Mouse (Mus musculus) CH12.LX (cell line): ENCODE data around the gene Tnfsf12. TPM values are rescaled to one million over a fixed set of nuclear protein-coding genes. Genes with fewer than 3 reads are reported as not detected.

Experiments used
- DNase-seq: peaks from one replicate; pipeline ENCODE4 v3.0.0-alpha.2; 2013; ENCODE audit errors: extremely low read depth
- H3K27ac ChIP-seq: 2 replicates; pipeline ENCODE4 v1.5.1; 2012; ENCODE audit warnings: low read depth, mild to moderate bottlenecking, control low read depth, moderate library complexity; ENCODE audit not compliant: insufficient read depth
- H3K27me3 ChIP-seq: replicated peaks from 2 replicates; pipeline ENCODE3; 2012; ENCODE audit warnings: inconsistent platforms
- H3K36me3 ChIP-seq, 2 experiments: replicated peaks in 1 of 2; 2 replicates each; pipeline versions ENCODE3 to v1.6.1; 2012; ENCODE audit warnings: inconsistent platforms in 1 of 2, low read length in 1 of 2, mild to moderate bottlenecking in 1 of 2, mixed read lengths in 1 of 2, moderate library complexity in 1 of 2; ENCODE audit not compliant: control insufficient read depth in 1 of 2, insufficient read depth in 1 of 2
- H3K4me1 ChIP-seq, 2 experiments: 2 replicates each; pipeline ENCODE4 v1.6.1; 2012; ENCODE audit warnings: inconsistent platforms in 1 of 2, moderate library complexity in 1 of 2; ENCODE audit not compliant: insufficient read depth in 2 of 2, control insufficient read depth in 1 of 2
- H3K4me2 ChIP-seq: 2 replicates; pipeline ENCODE4 v1.6.1; 2012; ENCODE audit warnings: low read depth, mild to moderate bottlenecking, control low read depth; ENCODE audit not compliant: poor library complexity, insufficient read depth, severe bottlenecking
- H3K4me3 ChIP-seq, 3 experiments: fragments of 150-350 bp in 1 of 3; sonication (generic) in 1 of 3; replicated peaks in 1 of 3; 2 replicates each; pipeline versions ENCODE3 to v1.5.1; 2011 to 2012; ENCODE audit warnings: low read depth in 2 of 3, low read length in 2 of 3, mild to moderate bottlenecking in 2 of 3, moderate library complexity in 2 of 3, control low read depth in 1 of 3, improper control_type of control experiment in 1 of 3, inconsistent platforms in 1 of 3, mixed read lengths in 1 of 3; ENCODE audit not compliant: poor library complexity in 1 of 3
- H3K79me2 ChIP-seq: replicated peaks from 2 replicates; pipeline ENCODE4 v1.6.1; 2012; ENCODE audit warnings: mild to moderate bottlenecking, moderate library complexity; ENCODE audit not compliant: control insufficient read depth, poor library complexity, insufficient read depth, severe bottlenecking; ENCODE audit errors: extremely low read depth
- H3K9ac ChIP-seq: 2 replicates; pipeline ENCODE4 v1.6.1; 2012; ENCODE audit warnings: low read depth, mild to moderate bottlenecking, control low read depth, moderate library complexity; ENCODE audit not compliant: insufficient read depth
- H3K9me3 ChIP-seq: replicated peaks from 2 replicates; pipeline ENCODE3; 2012; ENCODE audit warnings: low read length, inconsistent platforms, mixed read lengths
- CHD1 ChIP-seq: IDR thresholded peaks from 2 replicates; pipeline ENCODE4 v1.6.1; 2012; ENCODE audit warnings: low read depth, low read length, improper control_type of control experiment, inconsistent platforms
- CHD2 ChIP-seq: IDR thresholded peaks from 2 replicates; pipeline ENCODE4 v1.6.1; 2011; ENCODE audit warnings: low read length, improper control_type of control experiment
- CTCF ChIP-seq, 2 experiments: IDR thresholded peaks in 1 of 2; conservative IDR thresholded peaks in 1 of 2; 2 replicates each; pipeline ENCODE4 v1.5.1; 2011 to 2012; ENCODE audit warnings: low read depth in 2 of 2, low read length in 2 of 2, improper control_type of control experiment in 1 of 2, inconsistent platforms in 1 of 2, mild to moderate bottlenecking in 1 of 2, moderate library complexity in 1 of 2
- ELF1 ChIP-seq: IDR thresholded peaks from 2 replicates; pipeline ENCODE4 v1.6.1; 2014; ENCODE audit warnings: low read depth, mild to moderate bottlenecking, inconsistent platforms, low read length, improper control_type of control experiment
- HCFC1 ChIP-seq: IDR thresholded peaks from 2 replicates; pipeline ENCODE4 v1.6.1; 2012; ENCODE audit warnings: low read depth, mild to moderate bottlenecking, inconsistent platforms, low read length, improper control_type of control experiment
- JUN ChIP-seq: IDR thresholded peaks from 2 replicates; pipeline ENCODE4 v1.6.1; 2011; ENCODE audit warnings: low read depth, mild to moderate bottlenecking, low read length, improper control_type of control experiment, moderate library complexity; ENCODE audit not compliant: insufficient read depth
- MAX ChIP-seq: IDR thresholded peaks from 2 replicates; pipeline ENCODE4 v1.6.1; 2011; ENCODE audit warnings: low read length, improper control_type of control experiment
- MEF2A ChIP-seq: IDR thresholded peaks from 2 replicates; pipeline ENCODE4 v1.6.1; 2014; ENCODE audit warnings: low read depth, mild to moderate bottlenecking, inconsistent platforms, low read length, improper control_type of control experiment, borderline replicate concordance
- MXI1 ChIP-seq: IDR thresholded peaks from 2 replicates; pipeline ENCODE4 v1.6.1; 2011; ENCODE audit warnings: mild to moderate bottlenecking, low read depth, low read length, improper control_type of control experiment
- NRF1 ChIP-seq: IDR thresholded peaks from 2 replicates; pipeline ENCODE4 v1.6.1; 2014; ENCODE audit warnings: low read depth, mild to moderate bottlenecking, inconsistent platforms, low read length, improper control_type of control experiment, moderate library complexity
- PAX5 ChIP-seq: IDR thresholded peaks from 2 replicates; pipeline ENCODE4 v1.6.1; 2012; ENCODE audit warnings: low read length, inconsistent platforms, mixed read lengths
- POLR2A ChIP-seq: IDR thresholded peaks from 2 replicates; pipeline ENCODE4 v1.6.1; 2011; ENCODE audit warnings: low read depth, mild to moderate bottlenecking, improper control_type of control experiment, low read length
- RAD21 ChIP-seq: IDR thresholded peaks from 2 replicates; pipeline ENCODE4 v1.6.1; 2011; ENCODE audit warnings: low read depth, mild to moderate bottlenecking, low read length, improper control_type of control experiment, moderate library complexity
- TBP ChIP-seq: conservative IDR thresholded peaks from 2 replicates; pipeline ENCODE4 v1.6.1; 2011; ENCODE audit warnings: low read depth, low read length, improper control_type of control experiment
- TCF12 ChIP-seq: IDR thresholded peaks from 2 replicates; pipeline ENCODE4 v1.6.1; 2014; ENCODE audit warnings: low read depth, mild to moderate bottlenecking, inconsistent platforms, low read length, improper control_type of control experiment
- UBTF ChIP-seq: IDR thresholded peaks from 2 replicates; pipeline ENCODE4 v1.6.1; 2012; ENCODE audit warnings: low read depth, mild to moderate bottlenecking, inconsistent platforms, low read length, improper control_type of control experiment, moderate library complexity
- ZC3H11A ChIP-seq: IDR thresholded peaks from 2 replicates; pipeline ENCODE4 v1.6.1; 2012; ENCODE audit warnings: low read depth, mild to moderate bottlenecking, inconsistent platforms, low read length, improper control_type of control experiment
- ZKSCAN1 ChIP-seq: IDR thresholded peaks from 2 replicates; pipeline ENCODE4 v1.6.1; 2012; ENCODE audit warnings: low read depth, inconsistent platforms, low read length, improper control_type of control experiment, borderline replicate concordance
- dilution Hi-C: fragments of 300-500 bp; cut with MboI; formaldehyde crosslinking; loops from 2 replicates; pipeline ENCODE4 v1.14.3; 2020; ENCODE audit warnings: low sequenced_read_pairs; ENCODE audit not compliant: extremely low pct_unique_long_range_greater_than_20kb, extremely low pct_ligation_motif_present
- in situ Hi-C: fragments of 300-500 bp; cut with MboI; formaldehyde crosslinking; loops from 3 replicates; pipeline ENCODE4 v1.14.3; 2019; ENCODE audit warnings: low sequenced_read_pairs, low pct_ligation_motif_present, low pct_unique_long_range_greater_than_20kb, mixed read lengths
- polyA plus RNA-seq: library from polyadenylated mRNA; unstranded; fragments of >175 nt; gene quantifications from 2 replicates; pipeline ENCODE4 v1.2.1, GENCODE M21; 2012; ENCODE audit warnings: low read depth; ENCODE audit not compliant: insufficient read length
- total RNA-seq, 2 experiments: library from RNA; depleted of rRNA; stranded (reverse); fragments of 300-350 nt in 1 of 2; fragments of >200 nt in 1 of 2; gene quantifications; 2 replicates each; pipeline ENCODE4 v1.2.3; 2012 to 2014

Gene Tnfsf12
- total and polyA plus RNA-seq, 3 experiments = not detected

GRCm38 (mm10) chr11:69723074-69723473 lies 27.4 kb upstream of the Tnfsf12 start:
- dilution Hi-C loops = no loop called here
- TF ChIP-seq TBP = no peak
- TF ChIP-seq JUN = no peak
- TF ChIP-seq POLR2A = no peak
- no peak for TF ChIP-seq CHD2
- no peak for TF ChIP-seq MXI1
- TF ChIP-seq PAX5 = no peak
- no peak for TF ChIP-seq UBTF
- no peak for TF ChIP-seq TCF12
- TF ChIP-seq NRF1 = no peak
- no peak for TF ChIP-seq MAX
- no peak for TF ChIP-seq CHD1
- no peak for TF ChIP-seq HCFC1
- TF ChIP-seq ELF1 = no peak
- no peak for TF ChIP-seq ZKSCAN1
- TF ChIP-seq RAD21 = no peak
- DNase-seq = no peak
- H3K4me3 ChIP-seq = no peak overlapping the region
- H3K36me3 ChIP-seq = no peaks in the 10 kb centered on the region
- no peaks in the 10 kb centered on the region; a peak in 1 of 4 replicates for H3K4me1 ChIP-seq
- no peaks in the 10 kb centered on the region for H3K9me3 ChIP-seq
- no peaks in the 10 kb centered on the region for H3K79me2 ChIP-seq
- H3K4me2 ChIP-seq = no peak overlapping the region
- H3K27me3 ChIP-seq = no peaks in the 10 kb centered on the region
- in situ Hi-C loops = no loop called here
- H3K9ac ChIP-seq = no peak overlapping the region
- no peak overlapping the region for H3K27ac ChIP-seq

DNA sequence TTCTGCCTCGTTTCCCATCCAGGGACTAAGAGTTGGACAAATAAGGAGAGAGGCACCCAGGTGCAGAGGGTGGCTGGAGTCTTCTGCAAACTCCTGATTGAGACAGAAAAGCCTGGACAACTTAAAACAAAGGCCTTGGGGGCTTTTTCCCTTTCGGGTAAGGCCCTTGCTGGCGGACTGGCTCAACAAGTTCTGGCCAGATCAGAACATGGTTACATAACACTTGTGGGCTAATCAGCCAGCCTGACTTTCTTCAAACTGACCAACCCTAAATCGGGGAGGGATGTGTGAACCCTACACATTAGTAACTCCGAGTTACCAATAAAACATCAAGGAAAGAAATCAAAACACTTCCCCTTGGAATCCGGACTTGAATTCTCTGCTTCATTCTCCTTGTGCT lies 25.2 kb upstream of the Tnfsf12 start:
- Histone ChIP-seq H3K4me3 (no peak overlapping the region), H3K4me1 (no peaks in the 10 kb centered on the region; a peak in 1 of 4 replicates), H3K36me3 (no peaks in the 10 kb centered on the region), H3K9me3 (no peaks in the 10 kb centered on the region), H3K27me3 (peaks cover 2% of the 10 kb centered on the region), H3K79me2 (no peaks in the 10 kb centered on the region), H3K9ac (no peak overlapping the region), H3K27ac (no peak overlapping the region), H3K4me2 (no peak overlapping the region)
- no peak for TF ChIP-seq ZC3H11A
- no peak for TF ChIP-seq MEF2A
- DNase-seq = no peak
- dilution Hi-C loops = no loop called here
- in situ Hi-C loops = no loop called here

DNA sequence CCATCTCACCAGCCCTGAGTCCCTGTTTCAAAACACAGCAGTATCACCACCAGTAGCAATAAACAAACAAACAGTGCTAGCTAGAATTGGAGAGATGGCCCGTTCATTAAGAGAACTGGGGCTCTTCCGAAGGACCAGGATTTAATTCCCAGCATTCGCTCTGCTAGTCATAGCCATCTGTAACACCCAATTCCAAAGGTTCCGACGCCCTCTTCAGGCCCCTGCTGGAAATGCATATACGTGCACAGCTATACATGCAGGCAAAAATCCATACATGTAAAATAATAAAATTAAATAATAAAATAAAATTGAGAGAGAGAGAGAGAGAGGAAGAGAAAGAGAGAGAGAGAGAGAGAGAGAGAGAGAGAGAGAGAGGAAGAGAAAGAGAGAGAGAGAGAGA lies 23.8 kb upstream of the Tnfsf12 start:
- H3K4me2 ChIP-seq = no peak overlapping the region
- in situ Hi-C loops = no loop called here
- dilution Hi-C loops = no loop called here
- H3K79me2 ChIP-seq = no peaks in the 10 kb centered on the region
- no peak for DNase-seq
- no peaks in the 10 kb centered on the region for H3K4me1 ChIP-seq
- peaks cover 3% of the 10 kb centered on the region for H3K9me3 ChIP-seq
- TF ChIP-seq CTCF (conservative IDR thresholded peaks at IDR 0.05 in 1 of 2, IDR thresholded peaks at IDR 0.05 in 1 of 2; ENCODE audit: low read depth in 2 of 2, low read length in 2 of 2) = peak in 1 of 2 experiments; percentile 49; a peak in 2 of 4 replicates
- TF ChIP-seq MEF2A = no peak
- peak; percentile 29 for TF ChIP-seq RAD21
- no peak for TF ChIP-seq JUN
- no peak for TF ChIP-seq ZKSCAN1
- H3K27ac ChIP-seq = no peak overlapping the region
- H3K36me3 ChIP-seq = no peaks in the 10 kb centered on the region
- H3K9ac ChIP-seq = no peak overlapping the region
- no peak overlapping the region for H3K4me3 ChIP-seq
- peaks cover 2% of the 10 kb centered on the region for H3K27me3 ChIP-seq
